ENCODE assay signal across 8 mouse cellular contexts in genomic region chr2:129258475-129259211, GRCm38 (mm10). TPM values are rescaled to one million over a fixed set of nuclear protein-coding genes. Genes with fewer than 3 reads are reported as not detected.
DNase-seq lines count a peak whose midpoint lies in the region; ATAC-seq lines count a peak whose summit lies in the region.
"Had no signal": no experiment of that assay in that cellular context is flagged by ENCODE, and none has a peak within 500 bp of the region (broad histone marks: within the 10 kb centered on the region; RNA-seq: fewer than 3 reads in every experiment).

No protein-coding gene starts in this region.

- no peaks in the 10 kb centered on the region for H3K27me3 ChIP-seq in forebrain, embryonic 13.5 days
- no peaks in the 10 kb centered on the region for H3K27me3 ChIP-seq in hindbrain, embryonic 15.5 days

- H3K9ac ChIP-seq in forebrain, embryonic 13.5 days, result no peak overlapping the region
- no peak overlapping the region for H3K9ac ChIP-seq in hindbrain, embryonic 15.5 days

- DNase-seq in Muller cell, postnatal 12 days (ENCODE audit: inconsistent ontology term), result peak; percentile 66
- peak; percentile 81 for DNase-seq in c-Kit-positive CD71-positive TER-119-negative erythroid progenitor cells, embryonic 14.5 days (ENCODE audit: low read depth)
- DNase-seq in left cerebral cortex, adult 11 months (ENCODE audit: low spot score), result peak; percentile 56
- DNase-seq in lung, postnatal 25 days (ENCODE audit: low spot score), result peak; percentile 81
- peak; percentile 57 to 82 for DNase-seq in right cerebral cortex, adult 2 months (ENCODE audit: low spot score in 2 of 2)

- H3K4me3 ChIP-seq in forebrain, embryonic 13.5 days, result no peak overlapping the region
- H3K4me3 ChIP-seq in hindbrain, embryonic 15.5 days, result no peak overlapping the region
- H3K4me3 ChIP-seq: myocyte had no signal

- peak overlapping the region; percentile 24; the same call in 1 of the 2 replicates for H3K4me2 ChIP-seq in forebrain, embryonic 13.5 days
- H3K4me2 ChIP-seq in hindbrain, embryonic 15.5 days, result peak overlapping the region; percentile 26; the same call in 1 of the 2 replicates

- WGBS in forebrain, embryonic 13.5 days, result 39% methylated on average over 7 of the region's 7 CpGs
- 42% methylated on average over 7 of the region's 7 CpGs for WGBS in hindbrain, embryonic 15.5 days

- H3K4me1 ChIP-seq in forebrain, embryonic 13.5 days, result no peaks in the 10 kb centered on the region
- no peaks in the 10 kb centered on the region; the same call in 1 of the 2 replicates for H3K4me1 ChIP-seq in hindbrain, embryonic 15.5 days (replicated peaks)

- no peak overlapping the region for H3K27ac ChIP-seq in forebrain, embryonic 13.5 days
- no peak overlapping the region for H3K27ac ChIP-seq in hindbrain, embryonic 15.5 days (replicated peaks)

- no peaks in the 10 kb centered on the region for H3K9me3 ChIP-seq in forebrain, embryonic 13.5 days (replicated peaks)
- no peaks in the 10 kb centered on the region for H3K9me3 ChIP-seq in hindbrain, embryonic 15.5 days

- H3K36me3 ChIP-seq in forebrain, embryonic 13.5 days (ENCODE audit: poor library complexity, severe bottlenecking), result no peaks in the 10 kb centered on the region
- H3K36me3 ChIP-seq in hindbrain, embryonic 15.5 days, result no peaks in the 10 kb centered on the region

- peak; percentile 84 for ATAC-seq in forebrain, embryonic 13.5 days
- ATAC-seq in hindbrain, embryonic 15.5 days (ENCODE audit: low FRiP score, low read depth), result peak; percentile 82

RNA-seq across cellular contexts. Expression of gene Ckap2l, which starts 38.4 kb away (rescaled TPM):
- polyA plus RNA-seq in forebrain, embryonic 13.5 days (2015; fragmentation: Nextera tagmentation; extraction: Ambion mirVana), result 41.1 and 41.6 TPM in 2 replicates
- polyA plus RNA-seq in hindbrain, embryonic 15.5 days (2015; fragmentation: Nextera tagmentation; extraction: Ambion mirVana), result 10.6 and 11.3 TPM in 2 replicates

RNA-seq across cellular contexts. Expression of gene Il1a, which starts 51.1 kb away (rescaled TPM):
- polyA plus RNA-seq in forebrain, embryonic 13.5 days (2015; fragmentation: Nextera tagmentation; extraction: Ambion mirVana), result 0.22 and 0.23 TPM in 2 replicates
- 0.24 and 0.45 TPM in 2 replicates for polyA plus RNA-seq in hindbrain, embryonic 15.5 days (2015; fragmentation: Nextera tagmentation; extraction: Ambion mirVana)
- polyA plus RNA-seq: myocyte had no signal
